Mouse (Mus musculus) thymus, adult 2 months (tissue): ENCODE measurements at regions not wholly inside any gene's neighbourhood (a gene's known extent, or its start where the extent isn't known, plus 50 kb on each side); places are given as distances from the start of the nearest gene placed in this dataset.

Source experiments
- CTCF ChIP-seq: fragments of 200-500 bp; IDR thresholded peaks from 2 replicates; pipeline ENCODE4 v1.5.1; 2012; ENCODE audit warnings: mild to moderate bottlenecking, control low read depth, low read length, moderate library complexity, borderline replicate concordance; ENCODE audit not compliant: control insufficient read depth, poor library complexity, insufficient read depth; ENCODE audit errors: extremely low read depth
- POLR2A ChIP-seq: fragments of 200-500 bp; IDR thresholded peaks from 2 replicates; pipeline ENCODE4 v1.6.1; 2012; ENCODE audit warnings: mild to moderate bottlenecking, low read length, control low read depth, moderate library complexity; ENCODE audit not compliant: control insufficient read depth, poor library complexity, insufficient read depth; ENCODE audit errors: extremely low read depth

GRCm38 (mm10) chr10:96709698-96710356 lies 93.0 kb downstream of the Btg1 start:
- no peak for TF ChIP-seq CTCF
- no peak for TF ChIP-seq POLR2A
